Mouse (Mus musculus) common myeloid progenitor, adult 5-6 weeks (primary cell): ENCODE data around the gene Grk6. TPM values are rescaled to one million over a fixed set of nuclear protein-coding genes. Genes with fewer than 3 reads are reported as not detected.

ENCODE experiments used
- ATAC-seq: replicated peaks from 2 replicates; pipeline ENCODE4 v1.8.0; 2016; ENCODE audit warnings: low read depth, mild to moderate bottlenecking, moderate TSS enrichment, inconsistent platforms; ENCODE audit not compliant: poor library complexity, severe bottlenecking
- total RNA-seq: library from RNA; stranded (forward); fragments of 200-1000, 187-1606 nt; gene quantifications from 2 replicates; pipeline ENCODE4 v1.2.3, GENCODE M21; 2017

Grk6 gene
- total RNA-seq, 1 experiment from 2014 or later = 84.5 TPM

GRCm38 (mm10) chr13:55479929-55480328 is 35.1 kb downstream of the Grk6 start:
- ATAC-seq = no peak

- no peak for ATAC-seq
Measured at GRCm38 (mm10) chr13:55482542-55482941, 37.7 kb downstream of the Grk6 start.

DNA sequence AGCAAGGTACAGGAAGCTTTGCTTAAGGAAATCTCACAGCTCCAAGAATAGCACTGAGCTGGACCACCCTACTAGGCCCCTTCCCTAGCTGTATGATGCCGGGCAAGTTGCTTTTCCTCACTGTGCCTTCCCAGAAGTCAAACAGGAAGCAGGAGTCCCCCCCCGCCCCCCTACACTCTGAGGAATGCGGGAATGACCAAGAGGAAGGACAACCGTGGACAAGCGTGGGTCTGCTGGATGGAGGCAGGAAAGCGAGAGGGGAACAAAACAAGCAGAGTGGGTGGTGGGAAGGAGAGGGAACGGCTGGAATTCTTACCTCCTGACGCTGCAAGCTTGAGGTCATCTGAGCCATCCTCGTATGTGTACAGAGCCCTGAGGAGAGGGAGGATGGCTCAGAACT is 38.2 kb downstream of the Grk6 start:
- no peak for ATAC-seq

DNA sequence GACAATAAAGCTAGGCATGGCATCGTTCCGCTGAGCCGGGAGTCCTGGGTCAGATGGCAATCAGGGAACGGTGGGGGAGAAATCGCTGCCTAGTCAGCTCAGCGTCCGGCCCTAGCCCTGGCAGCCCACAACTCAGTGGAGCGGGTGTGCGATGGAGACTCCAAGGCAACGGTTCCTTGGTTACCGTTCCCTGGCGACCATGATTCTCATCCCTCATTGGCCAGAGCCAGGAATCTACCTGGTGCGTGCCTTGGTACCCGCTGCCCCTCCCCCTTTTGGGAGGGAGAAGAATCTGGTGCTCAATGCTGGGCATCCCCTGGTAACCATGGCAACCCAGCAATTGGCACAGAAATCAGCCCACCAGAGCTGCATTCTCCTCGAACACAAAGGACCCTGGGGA is 38.7 kb downstream of the Grk6 start:
- ATAC-seq = no peak

GRCm38 (mm10) chr13:55484520-55485088 is 39.7 kb downstream of the Grk6 start:
- ATAC-seq = no peak

GRCm38 (mm10) chr13:55486029-55486794 is 41.3 kb downstream of the Grk6 start:
- no peak for ATAC-seq

- peak; percentile 48 for ATAC-seq
Measured at GRCm38 (mm10) chr13:55486916-55487577, 42.2 kb downstream of the Grk6 start.

DNA sequence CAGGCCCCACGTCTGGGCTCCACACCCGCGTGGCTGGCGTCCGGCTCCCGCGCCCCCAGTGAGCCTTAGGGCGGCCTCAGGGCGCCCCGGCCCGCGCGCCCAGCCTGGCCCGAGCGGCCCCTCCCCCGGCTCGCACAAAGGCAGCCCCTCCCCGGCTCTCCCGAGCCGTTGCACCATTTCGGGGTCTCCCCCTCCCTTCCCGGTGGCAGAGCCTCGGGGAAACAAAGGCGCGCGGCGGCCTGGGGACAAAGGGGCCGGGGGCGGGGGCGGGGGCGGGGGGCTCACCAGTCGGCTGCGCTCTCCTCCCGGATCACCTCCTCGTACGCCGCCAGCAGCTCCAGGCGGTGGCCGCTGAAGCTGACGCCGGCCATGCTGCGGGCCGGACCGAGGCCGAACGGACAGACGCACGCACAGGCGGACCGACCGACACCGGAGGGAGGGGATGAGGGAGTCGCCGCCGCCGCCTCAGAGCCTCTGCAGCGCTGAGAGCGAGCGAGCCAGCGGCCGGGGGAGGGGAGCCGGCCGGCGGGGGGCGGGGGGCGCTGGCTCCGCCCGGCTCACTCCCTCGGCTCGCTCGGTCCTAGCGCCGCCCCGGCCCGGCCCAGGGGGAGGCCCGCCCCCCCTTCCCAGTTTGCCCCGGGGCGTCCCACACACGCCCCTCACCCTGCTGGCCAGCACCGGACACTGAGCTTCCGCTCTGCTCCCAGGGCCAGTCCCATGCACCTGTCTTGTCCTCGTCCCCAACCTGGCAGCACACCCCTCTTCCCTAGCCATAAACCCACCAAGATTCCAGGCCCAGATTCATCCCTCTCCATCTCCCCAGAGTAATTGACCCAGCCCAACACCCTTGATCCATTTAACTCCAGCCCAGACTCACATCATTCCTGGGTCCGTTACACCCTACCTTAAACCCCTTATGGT is 43.0 kb downstream of the Grk6 start, which contains the start of gene Dbn1:
Gene Dbn1 (minus strand): TSS at position 534 of the 921 bp plus-strand sequence.
- ATAC-seq = no peak

GRCm38 (mm10) chr13:55494257-55494656 is 49.4 kb downstream of the Grk6 start:
- ATAC-seq = no peak

GRCm38 (mm10) chr13:55494883-55495621 is 50.2 kb downstream of the Grk6 start:
- ATAC-seq = peak; percentile 86

GRCm38 (mm10) chr13:55495702-55496101 is 50.8 kb downstream of the Grk6 start:
- ATAC-seq = no peak

DNA sequence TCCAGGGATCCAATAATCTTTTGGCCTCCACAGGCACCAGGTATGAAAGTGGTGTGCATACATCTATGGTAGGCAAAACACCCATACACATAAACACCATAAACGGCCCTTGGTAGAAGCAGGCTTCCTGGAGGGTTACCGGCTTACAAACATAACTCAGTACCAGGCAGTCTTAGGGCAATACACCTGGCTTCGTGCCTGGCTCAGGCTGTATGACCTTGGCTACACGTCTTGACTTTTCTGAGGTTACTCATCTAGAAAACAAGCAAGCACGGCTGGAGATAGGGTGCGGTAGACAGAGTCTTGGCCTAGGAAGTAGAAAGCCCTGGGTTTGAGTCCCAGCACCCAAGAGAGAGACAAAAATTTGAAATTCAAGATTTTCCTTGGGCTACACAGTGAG is 51.8 kb downstream of the Grk6 start:
- ATAC-seq = no peak

- no peak for ATAC-seq
Measured at GRCm38 (mm10) chr13:55498906-55499305, 54.0 kb downstream of the Grk6 start.

GRCm38 (mm10) chr13:55500575-55500974 is 55.7 kb downstream of the Grk6 start:
- ATAC-seq = no peak

- ATAC-seq = no peak
Measured at GRCm38 (mm10) chr13:55502405-55502804, 57.5 kb downstream of the Grk6 start.

DNA sequence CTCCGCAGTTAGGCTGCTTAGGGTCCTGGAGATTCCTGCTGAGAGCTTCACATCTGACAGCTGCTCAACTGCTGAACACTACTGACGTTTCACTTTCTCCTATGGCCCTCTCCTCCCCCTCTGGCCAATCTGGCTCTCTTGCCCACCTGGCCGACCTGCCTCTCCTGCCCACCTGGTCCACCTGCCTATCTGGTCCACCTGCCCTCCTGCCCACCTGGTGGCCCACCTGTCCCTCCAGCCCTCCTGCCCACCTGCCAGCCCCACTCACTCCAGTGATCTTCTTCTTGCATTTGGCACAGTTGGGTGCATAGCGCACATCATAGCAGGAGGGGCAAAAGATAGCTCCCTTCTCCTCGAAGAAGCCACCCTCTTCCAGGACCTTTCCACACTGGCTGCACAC is 59.5 kb downstream of the Grk6 start:
- no peak for ATAC-seq

DNA sequence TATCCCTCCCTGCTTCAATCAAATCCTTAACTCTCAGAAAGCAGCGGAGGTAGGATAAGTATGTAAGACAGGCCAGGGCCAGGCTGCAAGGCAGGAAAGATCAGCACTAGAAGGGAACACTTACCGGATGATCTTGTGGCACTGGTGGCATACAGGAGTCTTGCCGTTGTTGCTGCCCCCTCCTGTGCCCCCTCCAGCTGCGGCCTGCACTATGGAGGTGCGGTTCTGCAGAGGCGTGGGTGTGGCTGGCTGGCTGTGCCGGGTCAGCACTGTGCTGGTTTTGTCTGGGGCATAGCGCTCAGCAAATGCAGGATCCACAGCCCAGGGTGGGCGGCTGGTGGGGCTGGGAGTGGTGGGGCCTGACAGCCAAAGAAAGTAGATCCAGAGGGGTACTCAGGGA is 60.9 kb downstream of the Grk6 start:
- ATAC-seq = no peak

- no peak for ATAC-seq
Measured at GRCm38 (mm10) chr13:55506697-55507096, 61.8 kb downstream of the Grk6 start.

- ATAC-seq = no peak
Measured at GRCm38 (mm10) chr13:55507877-55508276, 63.0 kb downstream of the Grk6 start.

- ATAC-seq = no peak
Measured at GRCm38 (mm10) chr13:55508531-55508930, 63.7 kb downstream of the Grk6 start.
